14 mouse cellular contexts compared by ENCODE assay signal in the genomic region with DNA sequence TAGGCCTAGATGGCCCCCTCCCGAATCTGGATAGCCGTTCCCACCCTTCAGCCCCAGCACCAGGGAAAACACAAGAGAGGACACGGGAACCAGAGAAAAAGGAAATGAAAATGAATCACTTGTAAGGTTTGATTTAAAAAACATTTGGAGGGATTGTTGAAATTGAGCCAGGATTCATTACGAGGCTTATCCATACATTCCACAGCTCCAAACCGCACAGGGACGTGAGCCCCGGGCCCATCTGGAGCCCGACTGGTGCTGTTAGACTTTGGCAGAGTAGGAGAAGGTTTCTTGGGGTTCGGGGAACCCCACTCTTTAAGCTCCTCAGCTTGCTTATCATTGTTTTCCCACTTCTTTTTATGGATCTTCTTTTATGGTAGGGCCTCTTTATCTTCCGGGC.
DNase-seq lines count a peak whose midpoint lies in the region; ATAC-seq lines count a peak whose summit lies in the region.
"Had no signal": no experiment of that assay in that cellular context is flagged by ENCODE, and none has a peak within 500 bp of the region (broad histone marks: within the 10 kb centered on the region; RNA-seq: fewer than 3 reads in every experiment).

No protein-coding gene starts in this region.

- 0 out of 2 replicates have a peak overlapping the region, but pooled peaks have one; percentile 14 for H3K27ac ChIP-seq in forebrain, embryonic 15.5 days (replicated peaks)
- no peak overlapping the region for H3K27ac ChIP-seq in forebrain, embryonic 11.5 days (ENCODE audit: low read depth, low read length)
- H3K27ac ChIP-seq in kidney, embryonic 15.5 days: peak overlapping the region; percentile 60
- H3K27ac ChIP-seq in embryonic facial prominence, embryonic 13.5 days: peak overlapping the region; percentile 82
- H3K27ac ChIP-seq in limb, embryonic 13.5 days: peak overlapping the region; percentile 80

- no peaks in the 10 kb centered on the region for H3K36me3 ChIP-seq in forebrain, embryonic 15.5 days
- H3K36me3 ChIP-seq in forebrain, embryonic 11.5 days (ENCODE audit: control insufficient read depth, insufficient read depth, low read length): no peaks in the 10 kb centered on the region
- peaks cover 13% of the 10 kb centered on the region for H3K36me3 ChIP-seq in kidney, embryonic 15.5 days
- H3K36me3 ChIP-seq in embryonic facial prominence, embryonic 13.5 days: peaks cover 12% of the 10 kb centered on the region
- H3K36me3 ChIP-seq in limb, embryonic 13.5 days: peaks cover 13% of the 10 kb centered on the region

- no peaks in the 10 kb centered on the region for H3K27me3 ChIP-seq in forebrain, embryonic 15.5 days
- no peaks in the 10 kb centered on the region for H3K27me3 ChIP-seq in forebrain, embryonic 11.5 days (ENCODE audit: control insufficient read depth, insufficient read depth, low read length)
- no peaks in the 10 kb centered on the region for H3K27me3 ChIP-seq in kidney, embryonic 15.5 days
- no peaks in the 10 kb centered on the region for H3K27me3 ChIP-seq in embryonic facial prominence, embryonic 13.5 days
- no peaks in the 10 kb centered on the region for H3K27me3 ChIP-seq in limb, embryonic 13.5 days

- no peak for DNase-seq in forebrain, embryonic 11.5 days (ENCODE audit: low spot score)
- no peak for DNase-seq in kidney, postnatal 10 days
- DNase-seq in liver: no peak
- DNase-seq in ovary, postnatal 10 days (ENCODE audit: low spot score): no peak
- DNase-seq: gastrocnemius, postnatal 25 days; layer of hippocampus, postnatal 36 days; lung, postnatal 10 days; spleen, adult 18-20 months; thymus, adult 18-20 months had no signal

- H3K9me3 ChIP-seq in forebrain, embryonic 15.5 days: no peaks in the 10 kb centered on the region
- no peaks in the 10 kb centered on the region for H3K9me3 ChIP-seq in forebrain, embryonic 11.5 days (ENCODE audit: control insufficient read depth, low read length)
- no peaks in the 10 kb centered on the region for H3K9me3 ChIP-seq in kidney, embryonic 15.5 days (replicated peaks)
- no peaks in the 10 kb centered on the region for H3K9me3 ChIP-seq in embryonic facial prominence, embryonic 13.5 days
- no peaks in the 10 kb centered on the region for H3K9me3 ChIP-seq in limb, embryonic 13.5 days

- WGBS in forebrain, embryonic 15.5 days: 74% methylated on average over 10 of the region's 10 CpGs
- 92% methylated on average over 10 of the region's 10 CpGs for WGBS in forebrain, embryonic 11.5 days
- WGBS in kidney, embryonic 15.5 days: 55% methylated on average over 10 of the region's 10 CpGs
- WGBS in embryonic facial prominence, embryonic 13.5 days: 42% methylated on average over 10 of the region's 10 CpGs
- 47% methylated on average over 10 of the region's 10 CpGs for WGBS in limb, embryonic 13.5 days

- no peak for ATAC-seq in forebrain, embryonic 15.5 days (replicated peaks)
- no peak for ATAC-seq in forebrain, embryonic 11.5 days (replicated peaks; ENCODE audit: low FRiP score)
- no peak for ATAC-seq in kidney, embryonic 15.5 days (replicated peaks; ENCODE audit: low FRiP score)
- ATAC-seq in embryonic facial prominence, embryonic 13.5 days (ENCODE audit: insufficient number of reproducible peaks, insufficient read depth, low FRiP score, low TSS enrichment, low read depth): no peak
- ATAC-seq in limb, embryonic 13.5 days (ENCODE audit: low FRiP score, low read depth): peak; percentile 37; the same call in 1 of the 2 replicates

- 0 out of 2 replicates have a peak, but pooled peaks cover 8% of the 10 kb centered on the region for H3K4me1 ChIP-seq in forebrain, embryonic 15.5 days
- H3K4me1 ChIP-seq in forebrain, embryonic 11.5 days (replicated peaks; ENCODE audit: control insufficient read depth, insufficient read depth, low read length): no peaks in the 10 kb centered on the region
- peaks cover 26% of the 10 kb centered on the region for H3K4me1 ChIP-seq in kidney, embryonic 15.5 days
- peaks cover 45% of the 10 kb centered on the region for H3K4me1 ChIP-seq in embryonic facial prominence, embryonic 13.5 days
- H3K4me1 ChIP-seq in limb, embryonic 13.5 days: peaks cover 50% of the 10 kb centered on the region

- H3K9ac ChIP-seq in forebrain, embryonic 15.5 days (replicated peaks): no peak overlapping the region
- no peak overlapping the region for H3K9ac ChIP-seq in forebrain, embryonic 11.5 days (ENCODE audit: low read length)
- H3K9ac ChIP-seq in kidney, embryonic 15.5 days: no peak overlapping the region
- 0 out of 2 replicates have a peak overlapping the region, but pooled peaks have one; percentile 32 for H3K9ac ChIP-seq in embryonic facial prominence, embryonic 13.5 days
- H3K9ac ChIP-seq in limb, embryonic 13.5 days: no peak overlapping the region

- H3K4me3 ChIP-seq in forebrain, embryonic 15.5 days: no peak overlapping the region
- H3K4me3 ChIP-seq in forebrain, embryonic 11.5 days (ENCODE audit: low read depth, low read length): no peak overlapping the region
- no peak overlapping the region for H3K4me3 ChIP-seq in kidney, embryonic 15.5 days (replicated peaks)
- H3K4me3 ChIP-seq in embryonic facial prominence, embryonic 13.5 days: no peak overlapping the region
- H3K4me3 ChIP-seq in limb, embryonic 13.5 days: no peak overlapping the region

- H3K4me2 ChIP-seq in forebrain, embryonic 15.5 days (replicated peaks): no peak overlapping the region
- no peak overlapping the region for H3K4me2 ChIP-seq in forebrain, embryonic 11.5 days (ENCODE audit: low read depth, low read length, severe bottlenecking)
- H3K4me2 ChIP-seq in kidney, embryonic 15.5 days: no peak overlapping the region
- H3K4me2 ChIP-seq in embryonic facial prominence, embryonic 13.5 days: no peak overlapping the region
- peak overlapping the region; percentile 11; the same call in 1 of the 2 replicates for H3K4me2 ChIP-seq in limb, embryonic 13.5 days (replicated peaks)
- H3K4me2 ChIP-seq: midbrain, embryonic 11.5 days had no signal
